Mouse (Mus musculus): ENCODE results near the gene Tnfrsf21. TPM values are rescaled to one million over a fixed set of nuclear protein-coding genes. Genes with fewer than 3 reads are reported as not detected.
A peak's percentile ranks its signal among the peaks of the same experiment; 100 is the strongest.

Gene Tnfrsf21
- total RNA-seq, 1 experiment from 2014 or later, result 10.5 TPM

- no peak for DNase-seq
Measured at GRCm38 (mm10) chr17:43130115-43130869, 113.9 kb downstream of the Tnfrsf21 start.

- no peak for DNase-seq
Measured at GRCm38 (mm10) chr17:43130870-43131264, 114.5 kb downstream of the Tnfrsf21 start.

- DNase-seq, result no peak
Measured at GRCm38 (mm10) chr17:43132477-43132876, 116.1 kb downstream of the Tnfrsf21 start.

- DNase-seq, result no peak
Measured at GRCm38 (mm10) chr17:43133106-43133505, 116.8 kb downstream of the Tnfrsf21 start.

- no peak for DNase-seq
Measured at GRCm38 (mm10) chr17:43134991-43135390, 118.6 kb downstream of the Tnfrsf21 start.

GRCm38 (mm10) chr17:43135398-43136265, 119.3 kb downstream of the Tnfrsf21 start:
- DNase-seq, result peak; percentile 23

- DNase-seq, result no peak
Measured at GRCm38 (mm10) chr17:43136720-43137119, 120.4 kb downstream of the Tnfrsf21 start.

GRCm38 (mm10) chr17:43137838-43138237, 121.5 kb downstream of the Tnfrsf21 start:
- DNase-seq, result peak; percentile 4

- peak; percentile 14 for DNase-seq
Measured at GRCm38 (mm10) chr17:43138356-43138755, 122.0 kb downstream of the Tnfrsf21 start.

Other genes with a start within 250 kb of the Tnfrsf21 start
- gene Cd2ap, start 139.9 kb upstream of the Tnfrsf21 start, total RNA-seq (2021), result 62.9 and 71.5 TPM in 2 replicates